Mouse (Mus musculus) G1E (cell line): ENCODE data around the gene Gm17689. TPM values are rescaled to one million over a fixed set of nuclear protein-coding genes. Genes with fewer than 3 reads are reported as not detected.

Experiments used
- ATAC-seq: 2 replicates; pipeline ENCODE4 v1.8.0; 2016; ENCODE audit warnings: mild to moderate bottlenecking; ENCODE audit not compliant: insufficient number of reproducible peaks, poor library complexity, low FRiP score, severe bottlenecking; ENCODE audit errors: extremely low read depth
- DNase-seq: peaks from one replicate; pipeline ENCODE4 v3.0.0; 2012; ENCODE audit warnings: low spot score
- H3K27me3 ChIP-seq: 2 replicates; pipeline ENCODE4 v1.6.1; 2012; ENCODE audit warnings: mild to moderate bottlenecking, low read length, inconsistent platforms; ENCODE audit not compliant: insufficient read depth
- H3K36me3 ChIP-seq: replicated peaks from 2 replicates; pipeline ENCODE3; 2012; ENCODE audit warnings: mild to moderate bottlenecking, inconsistent platforms
- H3K4me1 ChIP-seq: 2 replicates; pipeline ENCODE4 v1.6.1; 2012; ENCODE audit warnings: low read depth, low read length, inconsistent platforms, mixed read lengths; ENCODE audit not compliant: insufficient read depth
- H3K4me3 ChIP-seq: 2 replicates; pipeline ENCODE4 v1.5.1; 2012; ENCODE audit warnings: low read depth, mild to moderate bottlenecking, inconsistent platforms, low read length, moderate library complexity, mixed read lengths
- H3K9me3 ChIP-seq: replicated peaks from 2 replicates; pipeline ENCODE4 v1.6.1; 2012; ENCODE audit warnings: inconsistent platforms
- CTCF ChIP-seq: IDR thresholded peaks from 2 replicates; pipeline ENCODE4 v1.5.1; 2012; ENCODE audit warnings: low read depth, low read length, inconsistent platforms, mixed read lengths
- GATA1 ChIP-seq: IDR thresholded peaks from 2 replicates; pipeline ENCODE4 v1.6.1; 2012; ENCODE audit warnings: borderline replicate concordance, low read length, inconsistent platforms, mixed read lengths
- GATA2 ChIP-seq: IDR thresholded peaks from 2 replicates; pipeline ENCODE4 v1.6.1; 2012; ENCODE audit warnings: low read depth, low read length, inconsistent platforms, borderline replicate concordance
- POLR2AphosphoS5 ChIP-seq: IDR thresholded peaks from 2 replicates; pipeline ENCODE4 v1.6.1; 2012; ENCODE audit warnings: low read depth, low read length, inconsistent platforms; ENCODE audit not compliant: insufficient replicate concordance
- TAL1 ChIP-seq: conservative IDR thresholded peaks from 2 replicates; pipeline ENCODE4 v1.6.1; 2012; ENCODE audit warnings: low read depth, low read length, inconsistent platforms, mixed read lengths
- polyA plus RNA-seq: library from polyadenylated mRNA; stranded (reverse); fragments of >175 nt; gene quantifications from 2 replicates; pipeline ENCODE4 v1.2.3, GENCODE M21; 2012
- total RNA-seq, 2 experiments: library from RNA; stranded (forward) in 1 of 2; stranded (reverse) in 1 of 2; fragments of 200-1000 nt in 1 of 2; fragments of >200 nt in 1 of 2; fragmentation: Nextera tagmentation in 1 of 2; gene quantifications; 2 replicates each; pipeline ENCODE4 v1.2.3; 2014 to 2017

The Gm17689 gene
- not detected in 2 replicates for total RNA-seq (2014; fragmentation: Nextera tagmentation)
- total RNA-seq (2017), result not detected in 2 replicates
- not detected in 2 replicates for polyA plus RNA-seq

- TF ChIP-seq GATA1 (no peak), GATA2 (no peak), POLR2AphosphoS5 (no peak), TAL1 (no peak), CTCF (no peak)
- Histone ChIP-seq H3K4me3 (no peak within 1 kb of the TSS), H3K9me3 (no peaks in the 10 kb centered on the region), H3K4me1 (no peaks in the 10 kb centered on the region), H3K27me3 (no peaks in the 10 kb centered on the region), H3K36me3 (no peaks in the 10 kb centered on the region)
- no peak for ATAC-seq
- DNase-seq, result no peak
Measured at GRCm38 (mm10) chr9:36582535-36582934, at the start of gene Gm17689. TSS of gene Gm17689 (minus strand) at chr9:36582635.

- no peak for ATAC-seq
- Histone ChIP-seq H3K9me3 (no peaks in the 10 kb centered on the region), H3K36me3 (no peaks in the 10 kb centered on the region), H3K4me1 (no peaks in the 10 kb centered on the region), H3K4me3 (no peak within 1 kb of the TSS), H3K27me3 (peaks cover 3% of the 10 kb centered on the region; the same call in 1 of the 2 replicates)
- no peak for TF ChIP-seq GATA2
- DNase-seq, result no peak
Measured at GRCm38 (mm10) chr9:36541863-36542262, 40.6 kb downstream of the Gm17689 start, which contains the start of gene Gm5615. TSS of gene Gm5615 (minus strand) at chr9:36541963.

Other genes with a start within 250 kb of the Gm17689 start
- gene Gm7257, start 150.8 kb downstream of the Gm17689 start, total RNA-seq (2014; fragmentation: Nextera tagmentation), result not detected in 2 replicates
- not detected in 2 replicates for gene Gm7257, start 150.8 kb downstream of the Gm17689 start, total RNA-seq (2017)
- gene Gm7257, start 150.8 kb downstream of the Gm17689 start, polyA plus RNA-seq, result not detected in 2 replicates
- not detected in 2 replicates for gene Gm9513, start 107.0 kb downstream of the Gm17689 start, total RNA-seq (2014; fragmentation: Nextera tagmentation)
- gene Gm9513, start 107.0 kb downstream of the Gm17689 start, total RNA-seq (2017), result not detected in 2 replicates
- not detected in 2 replicates for gene Gm9513, start 107.0 kb downstream of the Gm17689 start, polyA plus RNA-seq
- not detected in 2 replicates for gene Gm5615, start 40.7 kb downstream of the Gm17689 start, total RNA-seq (2014; fragmentation: Nextera tagmentation)
- gene Gm5615, start 40.7 kb downstream of the Gm17689 start, total RNA-seq (2017), result not detected in 2 replicates
- gene Gm5615, start 40.7 kb downstream of the Gm17689 start, polyA plus RNA-seq, result not detected in 2 replicates
- not detected in 2 replicates for gene A630095E13Rik, start 60.7 kb upstream of the Gm17689 start, total RNA-seq (2014; fragmentation: Nextera tagmentation)
- gene A630095E13Rik, start 60.7 kb upstream of the Gm17689 start, total RNA-seq (2017), result 0.05 TPM in 1 of 2 replicates, not detected in the other
- not detected in 2 replicates for gene A630095E13Rik, start 60.7 kb upstream of the Gm17689 start, polyA plus RNA-seq
- gene Acrv1, start 110.6 kb upstream of the Gm17689 start, total RNA-seq (2014; fragmentation: Nextera tagmentation), result not detected in 2 replicates
- 0.05 and 0.06 TPM in 2 replicates for gene Acrv1, start 110.6 kb upstream of the Gm17689 start, total RNA-seq (2017)
- not detected in 2 replicates for gene Acrv1, start 110.6 kb upstream of the Gm17689 start, polyA plus RNA-seq
- gene Chek1, start 144.4 kb upstream of the Gm17689 start, total RNA-seq (2014; fragmentation: Nextera tagmentation), result 45.7 and 74.2 TPM in 2 replicates
- gene Chek1, start 144.4 kb upstream of the Gm17689 start, total RNA-seq (2017), result 59.8 and 78.7 TPM in 2 replicates
- 3.1 TPM in 2 replicates for gene Chek1, start 144.4 kb upstream of the Gm17689 start, polyA plus RNA-seq
- 463 and 533 TPM in 2 replicates for gene Stt3a, start 185.0 kb upstream of the Gm17689 start, total RNA-seq (2014; fragmentation: Nextera tagmentation)
- gene Stt3a, start 185.0 kb upstream of the Gm17689 start, total RNA-seq (2017), result 565 and 862 TPM in 2 replicates
- gene Stt3a, start 185.0 kb upstream of the Gm17689 start, polyA plus RNA-seq, result 2.2 and 7.1 TPM in 2 replicates
- gene Ei24, start 214.8 kb upstream of the Gm17689 start, total RNA-seq (2014; fragmentation: Nextera tagmentation), result 54.2 and 63.3 TPM in 2 replicates
- gene Ei24, start 214.8 kb upstream of the Gm17689 start, total RNA-seq (2017), result 44.6 and 47.3 TPM in 2 replicates
- gene Ei24, start 214.8 kb upstream of the Gm17689 start, polyA plus RNA-seq, result 32.2 and 39.9 TPM in 2 replicates
- gene Fez1, start 239.2 kb upstream of the Gm17689 start, total RNA-seq (2014; fragmentation: Nextera tagmentation), result not detected in 2 replicates
- 0.12 and 0.44 TPM in 2 replicates for gene Fez1, start 239.2 kb upstream of the Gm17689 start, total RNA-seq (2017)
- not detected in 2 replicates for gene Fez1, start 239.2 kb upstream of the Gm17689 start, polyA plus RNA-seq